Mouse (Mus musculus) erythroblast, adult 5-6 weeks (primary cell): ENCODE results near the gene Sgip1. TPM values are rescaled to one million over a fixed set of nuclear protein-coding genes. Genes with fewer than 3 reads are reported as not detected.

Experiments
- ATAC-seq: replicated peaks from 2 replicates; pipeline ENCODE4 v1.8.0; 2016; ENCODE audit warnings: moderate number of reproducible peaks, mild to moderate bottlenecking, moderate TSS enrichment, inconsistent platforms; ENCODE audit not compliant: poor library complexity, low FRiP score, severe bottlenecking
- total RNA-seq, 2 experiments: library from RNA; stranded (forward) in 1 of 2; stranded (reverse) in 1 of 2; fragments of 150-400 nt in 1 of 2; fragments of 200-764, 138-1000 nt in 1 of 2; gene quantifications; 2 replicates each; pipeline versions ENCODE4 v1.2.3 to v1.2.4; 2015 to 2017; ENCODE audit warnings: low replicate concordance in 2 of 2

Gene Sgip1
- total RNA-seq, 2 experiments from 2014 or later, result 0.60 to 3.1 TPM

DNA sequence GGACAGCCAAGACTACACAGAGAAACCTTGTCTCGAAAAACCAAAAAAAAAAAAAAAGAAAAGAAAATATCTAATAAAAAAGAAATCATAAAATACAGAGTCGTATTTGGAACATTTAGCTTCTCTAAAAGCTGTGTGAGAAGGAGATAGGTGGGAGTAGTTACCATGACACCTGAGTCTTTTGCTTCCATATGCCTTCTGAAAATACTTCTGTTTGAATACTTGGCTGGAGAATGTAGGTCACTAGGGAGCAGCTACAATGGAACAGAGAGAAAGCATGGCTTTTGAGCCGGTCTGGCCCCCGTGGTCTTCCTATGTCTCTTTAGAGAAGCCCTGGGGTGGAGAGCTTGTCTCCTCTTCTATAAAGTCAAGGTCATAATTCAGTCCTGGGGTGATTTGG, 143.1 kb downstream of the Sgip1 start:
- ATAC-seq, result no peak

DNA sequence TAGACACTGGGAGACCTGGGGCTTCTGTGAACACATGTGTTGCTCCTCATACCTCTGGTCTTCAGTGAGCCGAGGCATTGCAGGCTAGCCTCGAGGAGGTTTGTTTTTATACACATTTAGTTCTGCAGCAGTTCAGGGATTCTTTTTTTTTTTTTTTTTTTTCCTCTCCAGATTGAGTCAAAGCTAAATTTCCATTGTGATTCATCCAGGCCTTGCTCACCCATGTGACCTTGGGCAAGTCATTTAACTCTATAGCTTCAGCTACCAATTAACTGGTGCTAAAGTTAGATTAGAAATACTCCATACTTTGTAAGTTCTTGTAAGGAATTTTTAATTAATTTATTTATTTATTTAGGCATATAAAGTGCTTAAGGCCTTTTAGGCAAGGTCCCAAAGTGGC, 145.4 kb downstream of the Sgip1 start:
- ATAC-seq, result no peak

DNA sequence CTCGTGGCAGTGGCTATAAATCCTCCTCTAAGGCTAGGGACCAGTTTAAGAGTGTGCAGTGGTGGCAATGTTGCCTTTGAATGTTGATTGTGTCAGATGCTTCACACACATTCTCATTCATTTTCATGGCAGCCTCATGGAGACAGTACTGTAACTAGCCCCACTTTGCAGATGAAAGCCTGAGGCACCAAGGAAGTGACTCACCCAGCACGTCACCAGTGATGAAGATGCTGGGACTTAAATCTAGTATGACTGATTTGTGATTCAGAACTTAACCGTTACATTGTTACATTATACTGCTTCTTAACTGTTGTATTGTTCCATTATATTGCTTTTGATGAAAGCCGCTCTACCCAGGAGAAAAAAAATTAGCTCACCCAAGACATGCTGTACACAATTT, 145.8 kb downstream of the Sgip1 start:
- no peak for ATAC-seq

DNA sequence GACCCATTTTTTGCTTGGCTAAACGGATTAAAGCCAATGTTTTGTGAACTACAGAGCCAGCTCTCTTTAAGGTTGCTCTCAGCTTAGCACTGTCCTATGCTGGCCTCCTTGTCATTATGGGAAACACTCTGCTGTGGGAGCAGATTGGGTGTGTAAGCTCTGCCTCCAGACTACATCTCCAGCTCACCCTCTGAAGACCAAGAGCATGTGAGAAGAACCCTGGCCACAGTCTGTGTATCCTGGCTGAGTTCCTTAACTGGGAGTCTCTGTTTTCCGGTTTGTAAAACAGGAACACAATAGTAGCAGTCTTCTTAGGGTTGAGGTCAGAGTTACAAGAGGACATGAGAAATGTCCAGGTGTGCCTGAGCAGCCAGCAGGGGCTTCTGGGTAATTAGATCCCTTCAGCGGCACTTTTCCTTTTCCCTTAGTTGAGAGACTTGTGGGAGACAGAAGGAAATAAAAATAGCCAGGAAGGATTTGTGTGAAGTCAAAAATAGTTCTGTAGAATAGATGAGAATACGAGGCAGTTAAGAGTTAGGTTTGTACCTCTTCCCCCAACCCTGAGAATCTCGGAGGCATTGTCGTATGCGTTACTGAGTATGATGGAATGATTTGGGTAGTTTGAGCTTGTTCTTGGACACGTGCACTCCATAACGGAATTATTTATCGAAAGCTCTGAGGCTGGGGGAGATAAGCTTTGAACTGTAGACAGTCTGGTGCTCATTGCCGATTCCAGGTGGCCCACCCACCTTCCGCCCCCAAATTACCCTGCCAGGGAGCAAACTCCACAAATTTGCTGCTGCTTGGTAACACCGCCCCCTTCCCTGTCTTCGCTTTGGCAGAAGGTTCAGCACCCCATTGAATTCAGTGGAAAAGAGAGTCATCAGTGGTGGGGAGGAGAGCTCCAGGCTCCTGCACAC, 146.9 kb downstream of the Sgip1 start:
- ATAC-seq, result no peak

DNA sequence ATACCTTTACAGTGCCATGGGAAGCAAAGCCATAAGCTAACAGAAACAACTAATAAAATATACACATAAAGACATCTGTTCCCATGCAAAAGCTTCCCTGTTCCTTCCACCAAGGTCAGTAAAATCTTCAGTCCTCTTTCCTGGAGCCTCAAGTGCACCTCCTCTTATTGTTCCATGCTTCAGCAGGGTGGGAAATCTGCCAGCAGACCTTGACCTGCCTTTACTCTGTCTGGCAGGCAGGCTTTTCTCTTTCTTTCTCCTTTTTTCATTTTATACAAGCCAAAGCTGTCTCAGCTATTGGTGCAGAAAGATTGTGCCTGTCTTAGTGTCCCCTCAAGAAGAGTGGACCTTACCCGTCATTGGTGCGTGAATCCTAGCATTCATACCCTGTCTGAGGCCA, 154.8 kb downstream of the Sgip1 start:
- no peak for ATAC-seq

DNA sequence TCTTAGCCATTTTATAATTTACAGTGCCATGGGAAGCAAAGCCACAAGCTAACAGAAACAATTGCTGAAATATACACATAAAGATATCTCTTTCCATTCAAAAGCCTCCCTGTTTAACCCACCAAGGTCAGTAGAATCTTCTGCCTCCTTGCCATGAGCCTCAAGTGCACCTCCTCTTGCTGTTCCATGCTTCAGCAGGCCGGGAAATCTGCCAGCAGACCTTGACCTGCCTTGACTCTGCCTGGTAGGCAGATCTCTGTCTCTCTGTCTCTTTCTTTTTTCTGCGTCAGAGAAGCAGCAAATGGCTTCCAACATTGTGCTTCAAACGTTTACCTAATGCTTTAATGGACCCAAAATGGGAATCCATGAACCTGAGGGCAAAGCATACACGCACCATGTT, 157.9 kb downstream of the Sgip1 start:
- no peak for ATAC-seq

DNA sequence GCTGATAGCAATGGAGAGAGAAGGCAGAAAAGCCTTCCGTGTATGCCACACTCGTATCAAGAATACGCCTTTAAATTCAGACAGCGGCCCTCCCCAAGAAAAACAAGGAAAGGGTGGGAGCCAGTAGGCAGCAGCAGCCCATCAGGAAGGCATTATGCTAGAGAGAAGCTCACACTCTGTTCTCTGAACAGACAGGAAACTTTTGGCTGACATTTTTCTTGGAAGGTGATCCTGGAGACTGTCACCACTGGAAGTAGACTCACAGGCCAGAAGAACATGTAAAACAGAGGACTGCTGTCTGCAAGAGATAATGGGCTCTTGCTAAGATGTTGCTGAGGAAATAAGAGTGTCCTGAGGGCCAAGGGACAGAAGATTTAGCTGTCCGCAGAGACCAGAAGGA, 158.6 kb downstream of the Sgip1 start:
- ATAC-seq, result no peak

DNA sequence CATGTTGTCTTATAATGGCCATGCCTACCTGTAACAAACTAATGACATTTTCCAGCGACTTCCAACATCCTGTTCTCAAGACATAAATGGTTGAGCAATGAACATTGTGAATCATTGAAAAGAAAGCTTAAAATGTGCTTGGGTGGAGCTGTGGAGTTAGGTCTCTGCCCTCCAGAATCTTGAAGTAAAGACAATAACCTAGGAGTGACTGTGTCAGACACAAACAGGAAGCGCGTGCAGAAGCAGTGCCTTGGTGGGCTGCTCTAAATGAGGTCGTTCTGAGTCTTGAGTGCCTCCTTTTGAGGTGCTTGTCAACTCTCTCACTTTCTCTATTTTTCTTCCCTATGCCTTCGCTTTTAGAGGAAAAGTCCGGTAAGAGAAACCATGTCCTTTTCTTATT, 159.1 kb downstream of the Sgip1 start:
- ATAC-seq, result no peak

DNA sequence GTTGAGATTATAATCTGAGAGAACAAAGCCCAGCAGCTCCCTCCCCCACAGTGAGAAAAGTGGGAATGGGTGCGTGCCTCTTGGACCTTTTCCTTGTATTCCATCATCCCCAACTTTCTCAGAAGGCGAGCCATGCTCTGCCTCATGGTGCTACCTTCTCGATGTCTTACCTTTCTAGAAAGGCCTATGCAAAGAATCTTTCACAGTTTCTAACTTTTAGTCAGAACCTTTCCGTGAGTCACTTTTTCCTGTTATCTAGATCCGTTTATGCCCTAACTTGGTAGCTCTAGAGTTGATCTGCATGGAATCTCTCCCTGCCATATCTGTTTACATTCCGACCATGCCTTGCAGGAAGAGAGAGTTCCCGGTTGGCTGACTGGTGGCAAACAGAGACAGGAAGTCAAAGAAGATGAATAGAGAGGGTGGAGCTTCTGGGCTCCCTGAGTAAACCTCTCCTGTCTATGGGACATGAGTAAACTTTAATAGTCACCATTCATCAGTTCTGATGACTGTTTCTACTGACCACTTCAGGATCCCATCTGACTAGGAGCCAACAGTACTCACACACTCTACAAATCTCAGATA, 166.8 kb downstream of the Sgip1 start:
- no peak for ATAC-seq

DNA sequence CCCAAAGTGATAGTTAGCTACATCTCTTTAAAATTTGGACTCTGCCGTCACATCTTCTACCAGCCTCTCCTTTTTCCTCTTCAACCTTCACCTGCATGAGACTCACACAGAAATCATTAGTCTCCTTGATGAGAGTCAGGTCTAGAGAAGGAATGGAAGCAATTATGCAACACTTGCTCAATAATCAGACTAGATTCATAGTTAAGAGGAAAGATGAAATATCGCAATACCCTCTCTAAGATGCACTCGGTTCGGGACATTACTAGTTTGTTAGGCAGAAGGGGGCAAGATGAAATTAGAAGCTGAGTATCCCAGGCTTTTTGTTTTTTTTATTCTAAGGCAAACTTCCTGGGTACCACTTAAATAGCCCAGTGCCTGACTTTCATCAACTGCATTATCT, 169.1 kb downstream of the Sgip1 start:
- no peak for ATAC-seq

DNA sequence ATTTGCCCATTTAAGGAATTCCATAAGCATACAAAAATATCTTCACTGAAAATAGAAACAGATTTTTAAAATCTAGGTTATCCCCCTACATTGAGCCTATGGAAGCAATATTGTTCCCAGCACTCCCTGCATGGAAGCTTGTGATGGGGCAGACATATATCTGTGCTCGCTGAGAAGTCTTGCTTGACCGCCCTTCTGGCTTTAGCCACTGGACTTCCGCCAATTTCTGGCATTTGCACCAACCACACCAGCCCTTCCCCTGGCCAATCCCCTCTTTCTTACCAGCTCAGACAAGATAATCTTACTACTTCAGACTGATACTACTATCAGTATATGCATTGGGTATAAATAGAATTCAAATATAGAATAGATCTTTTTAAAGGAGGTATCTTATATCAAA, 172.1 kb downstream of the Sgip1 start:
- no peak for ATAC-seq

DNA sequence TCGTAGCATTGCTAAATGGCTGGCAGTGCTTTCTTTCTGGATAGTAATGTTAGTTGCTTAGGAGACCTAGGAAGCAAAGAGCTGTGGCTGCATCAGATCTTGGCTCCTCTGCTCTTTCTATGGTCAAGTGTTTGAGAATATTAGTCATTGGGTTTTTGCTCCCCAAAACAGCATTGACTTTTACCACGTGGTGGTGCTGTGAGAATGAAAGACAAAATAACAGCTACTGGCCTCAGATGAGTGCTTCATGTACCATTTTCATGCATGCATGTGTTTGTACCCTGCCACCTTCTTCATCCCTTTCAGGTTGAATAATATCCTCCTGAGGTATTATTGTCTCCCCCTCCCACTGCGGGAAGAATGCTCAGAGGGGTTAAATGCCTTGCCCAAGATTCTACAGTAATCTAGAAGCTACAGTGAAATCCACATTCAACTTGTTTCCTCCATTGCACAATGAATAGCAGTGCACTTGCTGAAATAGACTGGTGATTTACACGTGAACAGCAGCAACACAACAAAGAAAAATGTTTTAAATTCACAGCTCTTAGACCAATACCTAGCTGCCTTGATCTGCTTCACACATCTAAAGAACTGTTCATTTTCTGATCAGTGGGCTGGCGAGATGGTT, 172.7 kb downstream of the Sgip1 start:
- no peak for ATAC-seq

DNA sequence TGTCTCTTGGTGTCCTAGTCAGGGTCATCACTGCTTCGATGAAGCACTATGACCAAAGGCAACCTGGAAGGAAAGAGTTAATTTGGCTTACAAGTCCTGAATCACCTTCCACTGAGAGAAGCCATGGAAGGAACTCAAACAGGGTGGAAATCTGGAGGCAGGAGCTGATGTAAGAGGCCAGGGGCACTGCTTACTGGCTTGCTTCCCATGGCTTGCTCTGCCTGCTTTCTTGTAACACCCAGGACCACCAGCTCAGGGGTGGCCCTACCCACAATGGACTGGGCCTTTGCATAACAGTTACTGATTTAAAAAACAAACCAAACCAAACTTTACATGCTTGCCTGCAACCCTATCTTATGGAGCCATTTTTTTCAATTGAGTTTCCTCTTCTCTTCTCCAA, 177.1 kb downstream of the Sgip1 start:
- no peak for ATAC-seq

DNA sequence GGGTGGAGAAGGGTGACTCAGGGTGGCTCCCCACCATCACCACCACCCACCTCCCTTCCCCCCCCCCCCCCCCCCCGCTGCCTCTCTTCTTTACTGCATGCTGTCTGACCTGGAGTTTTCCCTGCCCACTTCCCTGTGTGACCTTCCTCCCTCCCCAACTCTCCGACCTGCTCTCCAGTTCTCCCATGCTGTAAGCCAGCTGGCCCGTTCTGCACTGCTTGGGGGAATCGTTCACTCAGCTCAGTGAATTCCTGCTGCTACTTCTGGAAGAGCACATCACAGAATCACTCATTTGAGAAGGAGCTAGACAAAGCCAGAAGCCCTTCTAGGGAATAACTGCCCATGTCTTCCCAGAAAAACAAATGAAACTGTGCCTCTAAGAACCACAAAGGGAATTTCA, 188.4 kb downstream of the Sgip1 start:
- ATAC-seq, result no peak

DNA sequence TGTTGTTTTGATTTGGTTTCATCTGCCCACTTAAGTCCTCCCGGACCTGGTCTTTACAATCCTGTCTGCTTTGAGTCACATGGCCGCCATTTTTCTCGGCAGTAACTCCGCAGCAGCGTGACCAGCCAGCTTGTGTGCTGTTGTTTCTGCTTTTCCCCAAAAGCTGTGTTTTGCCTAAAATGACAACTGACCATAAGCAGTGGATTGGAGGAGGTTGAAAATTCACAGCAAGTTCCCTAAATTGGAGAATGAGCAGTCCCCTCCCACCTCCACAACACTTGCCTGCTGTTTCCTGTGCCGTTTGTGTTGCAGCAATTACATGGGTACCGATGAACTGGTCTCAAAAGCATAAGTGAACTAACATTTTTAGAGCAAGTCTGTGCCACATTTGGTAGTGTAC, 189.6 kb downstream of the Sgip1 start:
- ATAC-seq, result no peak

DNA sequence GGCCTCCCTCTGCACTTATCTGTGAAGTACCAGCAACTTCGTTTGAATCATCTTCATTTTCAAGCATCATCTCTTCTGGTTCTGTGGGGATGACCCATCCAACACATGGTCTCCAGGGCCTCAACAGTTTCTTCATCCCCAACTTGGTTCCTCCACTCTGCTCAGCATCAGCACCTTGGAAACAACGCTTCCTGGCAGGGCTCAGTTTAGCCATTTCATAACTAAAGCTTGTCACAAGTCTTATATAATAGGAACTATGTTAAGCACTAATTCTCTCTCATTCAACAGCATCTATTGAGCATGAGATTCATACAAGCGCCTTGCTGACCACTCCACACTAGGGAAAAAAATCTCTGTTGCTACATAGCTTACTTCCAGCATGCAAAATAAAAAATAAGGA, 199.2 kb downstream of the Sgip1 start:
- no peak for ATAC-seq

DNA sequence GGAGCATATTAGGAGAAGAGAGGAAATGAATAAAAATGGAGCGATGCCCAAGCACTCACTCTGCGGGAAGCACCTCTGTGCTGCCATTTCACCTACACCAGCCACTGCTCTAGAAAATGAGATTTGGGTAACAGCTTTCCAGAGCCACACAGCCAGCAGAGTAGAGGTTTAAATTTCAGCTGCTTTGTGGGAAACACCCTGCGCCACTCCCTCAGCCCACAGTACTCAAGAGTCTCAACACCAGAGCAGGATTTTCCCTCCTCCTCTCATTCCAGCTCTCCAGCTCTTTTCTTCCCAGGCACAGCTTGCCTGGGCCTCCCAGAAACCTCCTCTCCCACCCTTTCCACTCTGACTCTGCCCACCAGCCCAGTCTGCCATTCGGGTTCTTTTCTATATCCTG, 199.6 kb downstream of the Sgip1 start:
- no peak for ATAC-seq

DNA sequence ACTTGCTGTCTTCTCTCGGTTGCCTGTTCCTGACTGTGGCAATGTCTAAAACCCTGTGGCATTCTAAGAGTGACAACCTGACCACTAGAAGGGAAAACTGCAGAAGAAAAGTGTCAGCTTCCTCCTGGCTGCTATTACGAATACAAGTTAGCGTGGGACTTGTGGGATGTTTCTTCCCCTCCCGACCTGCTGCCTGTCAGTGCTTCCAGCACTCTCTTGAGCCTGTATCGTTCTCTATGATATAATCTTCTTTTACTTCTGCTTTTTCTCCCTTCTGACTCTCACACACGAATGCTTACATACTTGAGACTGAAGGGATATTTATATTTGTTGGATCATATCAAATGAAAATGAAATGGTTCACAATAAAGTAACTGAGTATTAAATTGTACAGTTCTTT, 203.2 kb downstream of the Sgip1 start:
- no peak for ATAC-seq

DNA sequence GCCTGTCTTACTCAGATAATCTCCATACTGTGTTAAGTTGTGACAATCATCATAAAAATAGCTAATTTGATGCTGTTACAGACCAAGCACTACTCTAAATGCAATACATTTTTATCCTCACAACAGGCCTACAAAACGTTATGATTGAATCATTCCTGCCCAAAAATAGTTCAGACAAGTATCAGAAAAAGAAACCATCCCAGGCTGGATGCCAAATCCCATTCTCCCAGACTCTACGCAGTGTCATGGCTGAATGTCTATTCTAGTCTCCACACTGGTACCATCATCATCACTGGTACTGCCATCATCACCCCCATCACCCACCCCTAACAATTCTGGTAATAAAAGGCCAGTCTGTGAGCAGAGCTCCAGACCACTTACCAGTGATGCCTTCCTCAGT, 211.4 kb downstream of the Sgip1 start:
- no peak for ATAC-seq

DNA sequence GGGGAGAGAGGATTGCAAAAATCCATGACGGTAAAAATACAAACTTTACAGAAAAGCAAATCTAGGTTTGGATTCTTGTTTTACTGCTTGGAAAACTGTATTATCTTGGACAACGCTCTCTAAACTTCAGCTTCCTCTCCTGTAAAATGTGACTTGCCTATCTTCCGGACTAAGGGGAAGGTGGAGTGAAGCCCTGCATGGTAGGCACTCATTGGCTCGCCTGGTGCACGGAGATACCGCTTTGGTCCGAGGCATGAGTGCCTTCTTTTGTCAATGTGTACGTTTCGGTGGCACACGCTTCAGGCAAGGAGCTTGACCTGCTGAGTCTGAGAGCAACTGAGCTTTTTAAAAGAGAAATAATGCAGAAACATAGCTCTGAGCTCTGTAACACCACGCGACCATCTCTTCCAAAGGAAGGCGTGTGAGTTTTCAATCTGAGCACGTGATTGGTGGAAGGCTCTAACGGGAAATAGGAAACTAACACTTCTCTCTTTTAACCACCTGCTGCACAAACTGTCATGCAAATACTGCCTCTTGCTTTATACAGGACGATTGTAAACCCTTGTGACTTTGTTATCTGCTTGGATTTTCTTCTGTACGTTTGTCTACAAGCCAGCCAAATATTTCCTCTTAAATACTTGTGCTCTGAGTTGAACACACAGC, 214.3 kb downstream of the Sgip1 start:
- no peak for ATAC-seq

DNA sequence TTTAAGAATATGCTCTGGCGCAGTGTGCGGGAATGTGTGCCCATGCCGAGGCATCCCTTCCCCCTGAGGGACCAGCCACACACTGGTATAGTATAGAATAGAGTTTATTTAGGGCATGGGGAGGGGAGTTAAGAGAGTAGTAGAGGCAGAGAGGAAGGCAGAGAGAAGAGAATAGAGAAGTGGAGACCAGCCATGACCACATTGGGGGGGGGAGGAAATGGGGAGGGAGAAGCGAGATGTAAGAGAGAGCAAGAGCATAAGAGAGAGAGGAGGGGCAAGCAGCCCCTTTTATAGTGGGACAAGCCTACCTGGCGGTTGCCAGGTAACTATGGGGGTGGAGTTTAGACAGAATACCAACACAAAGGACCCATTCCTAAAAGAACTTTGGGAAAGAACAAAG, 218.3 kb downstream of the Sgip1 start:
- ATAC-seq, result no peak
